Mouse (Mus musculus) stomach, adult 2 months (tissue): ENCODE data around the gene Mcidas. TPM values are rescaled to one million over a fixed set of nuclear protein-coding genes. Genes with fewer than 3 reads are reported as not detected.

Experiments used
- polyA plus RNA-seq: library from polyadenylated mRNA; depleted of rRNA; stranded (reverse); fragments of >200 nt; gene quantifications from 2 replicates; pipeline ENCODE4 v1.2.3, GENCODE M21; 2012; rRNA removed

The Mcidas gene
- polyA plus RNA-seq, result 0.14 TPM in 1 of 2 replicates, not detected in the other

GRCm38 (mm10) chr13:112993531-112994152 lies at the start of gene Mcidas:
Gene Mcidas (plus strand): TSS chr13:112993845.

GRCm38 (mm10) chr13:112987532-112987943 lies 6.1 kb upstream of the Mcidas start, which contains the start of gene Ccno:
Gene Ccno (plus strand): TSS chr13:112987802.

GRCm38 (mm10) chr13:113034950-113035421 lies 41.3 kb downstream of the Mcidas start, which contains the start of gene Cdc20b:
Gene Cdc20b (plus strand): TSS chr13:113035111.

GRCm38 (mm10) chr13:113046211-113046883 lies 52.7 kb downstream of the Mcidas start, which contains the start of gene Gpx8:
Gene Gpx8 (minus strand): TSS chr13:113046410.

Other genes starting within 250 kb of the Mcidas start
- 29.1 and 35.4 TPM in 2 replicates for gene Plpp1, start 193.1 kb upstream of the Mcidas start, polyA plus RNA-seq
- 0.29 and 0.89 TPM in 2 replicates for gene Mtrex, start 66.4 kb upstream of the Mcidas start, polyA plus RNA-seq
- 0.33 and 0.69 TPM in 2 replicates for gene Dhx29, start 66.4 kb upstream of the Mcidas start, polyA plus RNA-seq
- gene Ccno, start 6.0 kb upstream of the Mcidas start, polyA plus RNA-seq, result 0.30 and 0.43 TPM in 2 replicates
- gene Cdc20b, start 41.3 kb downstream of the Mcidas start, polyA plus RNA-seq, result not detected in 2 replicates
- gene Gpx8, start 52.6 kb downstream of the Mcidas start, polyA plus RNA-seq, result 0.13 and 0.27 TPM in 2 replicates
- not detected in 2 replicates for gene Gzma, start 107.1 kb downstream of the Mcidas start, polyA plus RNA-seq
- gene Esm1, start 215.8 kb downstream of the Mcidas start, polyA plus RNA-seq, result 1.6 and 2.5 TPM in 2 replicates
- not detected in 2 replicates for gene Gzmk, start 232.1 kb downstream of the Mcidas start, polyA plus RNA-seq